Mouse (Mus musculus) embryonic fibroblast, embryonic 13.5 days (primary cell): Measurements from ENCODE around the gene Mest.

Experiments used
- CTCF ChIP-seq: IDR thresholded peaks from 2 replicates; pipeline ENCODE4 v1.5.1; 2011; ENCODE audit warnings: mild to moderate bottlenecking, control low read depth, low read length, moderate library complexity, borderline replicate concordance; ENCODE audit not compliant: insufficient read depth
- POLR2A ChIP-seq: IDR thresholded peaks from 2 replicates; pipeline ENCODE4 v1.6.1; 2011; ENCODE audit warnings: low read depth, mild to moderate bottlenecking, control low read depth, low read length, moderate library complexity

GRCm38 (mm10) chr6:30714891-30715471, 8.4 kb upstream of the Mest start:
- TF ChIP-seq CTCF (no peak), POLR2A (no peak)
